Mouse (Mus musculus) megakaryocyte, embryonic 14.5 days (primary cell): ENCODE data around the gene Mfsd2a. TPM values are rescaled to one million over a fixed set of nuclear protein-coding genes. Genes with fewer than 3 reads are reported as not detected.

Experiments
- H3K27me3 ChIP-seq: replicated peaks from 2 replicates; pipeline ENCODE3; 2012; ENCODE audit warnings: inconsistent platforms
- H3K36me3 ChIP-seq: replicated peaks from 2 replicates; pipeline ENCODE3; 2012; ENCODE audit warnings: low read length, inconsistent platforms, mixed read lengths
- H3K4me1 ChIP-seq: 2 replicates; pipeline ENCODE4 v1.6.1; 2012; ENCODE audit warnings: inconsistent platforms
- H3K4me3 ChIP-seq: replicated peaks from 2 replicates; pipeline ENCODE3; 2012; ENCODE audit warnings: moderate library complexity, mild to moderate bottlenecking, inconsistent platforms
- H3K9me3 ChIP-seq: 2 replicates; pipeline ENCODE4 v1.6.1; 2012; ENCODE audit warnings: inconsistent platforms
- FLI1 ChIP-seq: IDR thresholded peaks from 2 replicates; pipeline ENCODE4 v1.6.1; 2012; ENCODE audit warnings: low read length, inconsistent platforms, mixed read lengths
- GATA1 ChIP-seq: IDR thresholded peaks from 3 replicates; pipeline ENCODE4 v1.6.1; 2012; ENCODE audit warnings: mixed read lengths, low read length, inconsistent platforms, borderline replicate concordance
- polyA plus RNA-seq: library from polyadenylated mRNA; stranded (reverse); fragments of >175 nt; gene quantifications from 2 replicates; pipeline ENCODE4 v1.2.3, GENCODE M21; 2012; ENCODE audit warnings: low replicate concordance; ENCODE audit not compliant: insufficient read depth

Mfsd2a gene
- polyA plus RNA-seq, 1 experiment, result 0.12 TPM

DNA sequence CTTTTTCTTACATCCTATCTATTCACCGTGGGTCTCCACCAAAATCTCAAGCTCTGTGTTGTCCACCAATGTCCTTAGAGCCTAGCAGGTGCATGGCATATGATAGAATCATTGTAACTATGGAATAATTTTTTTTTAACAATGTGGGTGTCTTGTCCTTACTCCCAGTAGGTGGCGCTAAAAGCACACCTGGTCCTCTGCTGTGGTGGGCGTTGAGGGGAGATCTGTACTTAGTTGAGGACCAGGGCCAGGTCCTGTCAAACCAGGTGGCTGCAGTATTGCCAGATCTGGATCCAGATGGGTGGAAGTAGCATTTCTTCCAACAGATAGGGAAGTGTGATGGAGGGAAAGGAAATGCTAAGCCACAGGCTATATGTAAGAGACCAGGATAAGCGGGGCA is 16.6 kb downstream of the Mfsd2a start:
- Histone ChIP-seq H3K4me1 (peaks cover 20% of the 10 kb centered on the region), H3K4me3 (no peak overlapping the region), H3K27me3 (peaks cover 8% of the 10 kb centered on the region), H3K36me3 (peaks cover 27% of the 10 kb centered on the region), H3K9me3 (no peaks in the 10 kb centered on the region)
- TF ChIP-seq GATA1 (no peak), FLI1 (no peak)

- no peak overlapping the region for H3K4me3 ChIP-seq
- no peaks in the 10 kb centered on the region for H3K27me3 ChIP-seq
- H3K4me1 ChIP-seq, result peaks cover 25% of the 10 kb centered on the region
- H3K9me3 ChIP-seq, result no peaks in the 10 kb centered on the region
- no peaks in the 10 kb centered on the region for H3K36me3 ChIP-seq
- no peak for TF ChIP-seq FLI1
- no peak for TF ChIP-seq GATA1
Observed at GRCm38 (mm10) chr4:122939048-122939796, 21.8 kb downstream of the Mfsd2a start.

DNA sequence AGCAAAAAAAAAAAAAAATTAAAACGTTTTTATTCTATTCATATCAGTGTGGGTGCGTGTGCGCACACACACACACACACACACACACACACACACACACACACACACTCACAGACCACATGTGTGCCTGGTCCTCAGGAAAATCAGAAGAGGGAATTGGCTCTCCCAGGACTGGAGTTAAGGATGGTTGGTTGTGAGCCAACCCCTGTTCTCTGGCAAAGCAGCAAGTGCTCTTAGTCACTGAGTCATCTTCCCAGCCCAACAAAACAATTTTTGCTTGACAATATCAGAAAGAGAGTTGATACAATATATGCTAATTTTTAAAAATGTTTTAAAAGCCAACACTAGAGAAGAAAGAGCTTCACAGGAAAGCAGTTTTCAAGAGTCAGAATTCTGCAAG is 23.5 kb downstream of the Mfsd2a start:
- no peaks in the 10 kb centered on the region for H3K9me3 ChIP-seq
- no peak for TF ChIP-seq GATA1
- TF ChIP-seq FLI1, result no peak
- peaks cover 43% of the 10 kb centered on the region for H3K4me1 ChIP-seq
- no peak overlapping the region for H3K4me3 ChIP-seq
- no peaks in the 10 kb centered on the region for H3K27me3 ChIP-seq
- no peaks in the 10 kb centered on the region for H3K36me3 ChIP-seq

DNA sequence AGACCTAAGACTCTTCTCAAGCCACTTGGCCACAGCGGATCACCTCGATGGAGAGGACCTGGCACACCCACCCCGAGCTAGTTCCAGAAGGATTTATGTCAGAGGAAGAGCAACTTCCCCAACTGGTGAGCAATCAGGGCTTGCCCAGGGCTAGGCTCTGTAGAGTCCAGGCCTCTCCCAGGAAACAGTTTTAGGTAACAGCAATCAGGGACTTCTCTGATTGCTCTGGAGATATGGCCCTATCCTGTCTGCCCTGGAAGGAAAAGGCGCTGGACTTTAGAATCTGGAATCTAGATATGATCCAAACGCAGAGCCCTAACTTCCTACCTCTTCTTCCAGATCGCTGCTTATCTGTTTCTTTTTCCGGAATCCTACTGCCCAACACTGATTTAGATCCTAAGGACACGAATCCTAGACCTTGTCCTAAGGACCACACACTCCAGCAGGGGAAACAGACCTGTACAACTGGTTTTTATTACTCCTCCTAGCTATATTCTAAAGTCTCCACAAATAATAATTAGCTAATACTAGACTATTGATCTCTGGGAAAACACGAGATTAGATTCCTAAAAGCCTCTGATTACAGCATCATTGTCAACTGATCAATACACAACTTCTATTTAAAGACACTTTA is 25.4 kb downstream of the Mfsd2a start:
- Histone ChIP-seq H3K4me3 (no peak overlapping the region), H3K4me1 (peaks cover 50% of the 10 kb centered on the region), H3K9me3 (no peaks in the 10 kb centered on the region), H3K27me3 (no peaks in the 10 kb centered on the region), H3K36me3 (no peaks in the 10 kb centered on the region)
- no peak for TF ChIP-seq FLI1
- TF ChIP-seq GATA1, result no peak

- H3K36me3 ChIP-seq, result no peaks in the 10 kb centered on the region
- H3K9me3 ChIP-seq, result peaks cover 4% of the 10 kb centered on the region; the same call in 1 of the 2 replicates
- TF ChIP-seq GATA1 (no peak), FLI1 (no peak)
- H3K27me3 ChIP-seq, result no peaks in the 10 kb centered on the region
- peaks cover 40% of the 10 kb centered on the region for H3K4me1 ChIP-seq
- no peak overlapping the region for H3K4me3 ChIP-seq
Observed at GRCm38 (mm10) chr4:122933857-122934256, 27.1 kb downstream of the Mfsd2a start.

DNA sequence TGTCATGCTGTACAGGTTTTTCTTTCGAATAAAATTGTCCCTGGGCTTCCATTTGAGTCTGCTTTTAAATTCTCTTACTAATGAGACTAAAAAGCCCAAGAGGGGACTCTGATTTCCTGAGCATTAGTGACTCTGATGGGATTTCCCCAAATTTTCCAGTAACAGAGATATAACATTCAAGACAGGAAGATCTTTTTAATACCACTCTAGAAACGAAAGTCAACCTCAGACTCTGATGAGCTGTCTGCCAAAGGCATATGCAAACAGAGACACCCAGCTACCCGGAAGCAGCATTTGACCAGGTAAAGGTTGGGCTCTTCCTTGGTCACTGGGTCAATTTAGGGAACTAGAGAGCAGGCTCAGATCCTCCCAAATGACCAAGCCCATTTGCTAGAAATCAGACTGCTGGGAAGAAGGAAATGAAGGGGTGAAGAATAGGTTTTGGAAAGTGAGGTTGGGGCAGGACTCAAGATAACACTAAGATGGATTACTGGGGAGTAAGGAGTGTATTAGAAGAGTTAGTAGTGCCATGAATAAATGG is 27.9 kb downstream of the Mfsd2a start:
- Histone ChIP-seq H3K9me3 (peaks cover 4% of the 10 kb centered on the region; the same call in 1 of the 2 replicates), H3K27me3 (no peaks in the 10 kb centered on the region), H3K36me3 (no peaks in the 10 kb centered on the region), H3K4me3 (peak overlapping the region; percentile 28), H3K4me1 (peaks cover 34% of the 10 kb centered on the region)
- TF ChIP-seq GATA1 (no peak), FLI1 (no peak)

DNA sequence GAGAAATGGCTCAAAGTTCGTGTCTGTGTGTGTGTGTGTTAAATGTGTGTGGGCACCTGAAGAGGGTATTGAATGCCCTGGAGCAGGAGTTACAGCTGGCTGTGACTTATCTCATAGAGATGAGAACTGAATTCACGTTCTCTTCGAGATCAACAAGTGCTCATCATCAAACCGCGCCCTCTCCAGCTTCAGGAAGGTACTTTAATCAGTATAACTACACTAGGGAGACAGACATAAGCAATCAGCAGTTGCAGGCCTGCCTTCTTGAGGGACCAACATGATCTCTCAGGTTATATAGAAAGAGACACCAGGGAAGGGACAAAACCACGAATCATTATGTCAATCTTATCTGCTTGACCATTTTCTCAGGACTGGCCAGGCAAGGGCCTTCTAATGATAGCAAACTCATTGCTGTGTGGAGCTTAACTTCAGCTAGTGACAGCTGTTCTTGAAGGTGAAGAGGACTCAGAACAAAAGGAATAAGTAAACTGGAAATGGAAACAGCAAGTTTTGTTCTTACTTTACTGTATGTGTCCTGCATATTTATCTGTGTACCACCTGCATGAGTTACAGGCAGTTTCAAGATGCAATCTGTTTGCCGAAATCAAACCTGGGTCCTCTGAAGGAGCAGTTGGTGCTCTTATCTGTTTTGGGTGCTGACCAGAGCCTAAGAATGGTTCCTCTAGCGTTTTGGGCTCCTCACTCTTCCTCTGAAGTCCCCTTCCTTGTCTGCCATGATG is 28.6 kb downstream of the Mfsd2a start:
- Histone ChIP-seq H3K4me3 (no peak overlapping the region), H3K4me1 (peaks cover 31% of the 10 kb centered on the region), H3K27me3 (no peaks in the 10 kb centered on the region), H3K36me3 (no peaks in the 10 kb centered on the region), H3K9me3 (peaks cover 4% of the 10 kb centered on the region; the same call in 1 of the 2 replicates)
- TF ChIP-seq GATA1, result no peak
- TF ChIP-seq FLI1, result no peak

- Histone ChIP-seq H3K4me1 (peaks cover 37% of the 10 kb centered on the region), H3K4me3 (no peak overlapping the region), H3K36me3 (no peaks in the 10 kb centered on the region), H3K27me3 (no peaks in the 10 kb centered on the region), H3K9me3 (peaks cover 4% of the 10 kb centered on the region; the same call in 1 of the 2 replicates)
- TF ChIP-seq GATA1 (no peak), FLI1 (no peak)
Observed at GRCm38 (mm10) chr4:122930939-122931590, 29.9 kb downstream of the Mfsd2a start.

DNA sequence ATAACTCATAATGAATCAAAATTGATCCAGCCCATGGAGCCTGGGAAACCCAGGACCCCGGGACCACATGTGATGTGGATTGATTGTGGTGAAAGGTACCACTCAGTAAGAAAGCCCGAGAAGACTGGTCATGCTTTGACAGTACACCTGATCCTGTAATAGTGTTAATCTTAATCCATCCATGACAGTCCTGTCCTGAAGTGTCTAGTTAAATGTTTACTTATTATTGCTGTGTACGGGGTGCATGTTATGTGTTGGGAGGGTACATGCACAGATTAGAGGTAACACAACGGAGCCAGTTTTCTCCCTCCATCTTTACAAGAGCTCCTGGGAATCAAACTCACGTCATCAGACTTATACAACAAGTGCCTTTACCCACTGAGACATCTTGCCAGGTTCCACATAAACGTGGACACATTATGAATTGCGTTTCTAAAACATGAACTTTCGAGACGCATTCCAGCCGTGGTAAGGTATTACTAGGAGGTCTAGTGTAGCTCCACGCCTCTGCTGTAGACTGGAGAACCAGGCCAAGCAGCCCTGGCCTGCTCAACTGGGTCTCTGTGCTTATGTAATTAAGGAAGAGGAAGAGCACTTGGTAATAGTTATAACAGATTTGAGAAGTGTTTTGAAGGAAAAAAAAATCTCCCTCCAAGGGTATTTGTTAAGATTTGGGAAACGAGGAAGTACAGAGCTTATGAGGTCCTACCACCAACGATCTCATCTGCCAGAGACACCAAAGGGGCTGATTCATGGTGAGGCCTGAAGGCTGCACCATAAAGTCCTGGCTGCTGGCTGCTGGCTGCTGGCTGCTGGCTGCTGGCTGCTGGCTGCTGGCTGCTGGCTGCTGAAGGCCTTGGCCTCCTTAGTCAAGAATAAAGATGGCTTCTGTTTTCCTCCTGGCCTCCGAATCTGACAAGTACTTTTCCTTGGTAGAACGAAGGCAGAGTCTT is 37.3 kb downstream of the Mfsd2a start:
- H3K36me3 ChIP-seq, result no peaks in the 10 kb centered on the region
- no peak overlapping the region for H3K4me3 ChIP-seq
- H3K4me1 ChIP-seq, result peaks cover 33% of the 10 kb centered on the region
- TF ChIP-seq GATA1 (no peak), FLI1 (no peak)
- peaks cover 3% of the 10 kb centered on the region for H3K27me3 ChIP-seq
- peaks cover 8% of the 10 kb centered on the region for H3K9me3 ChIP-seq
